Mouse (Mus musculus): ENCODE data around the gene Crygc. TPM values are rescaled to one million over a fixed set of nuclear protein-coding genes. Genes with fewer than 3 reads are reported as not detected.
"Not testable (repeated sequence)": the region's sequence is repeated elsewhere in the genome, so short reads cannot be mapped to it uniquely, and the experiment has no call there.

The Crygc gene
- polyA plus RNA-seq, 1 experiment from 2014 or later: not detected

GRCm38 (mm10) chr1:65067842-65068241, 5.6 kb downstream of the Crygc start:
- Histone ChIP-seq H3K4me2 (ENCODE audit: low read depth, low read length) (no peak overlapping the region), H3K27me3 (ENCODE audit: control insufficient read depth, insufficient read depth, low read length) (no peaks in the 10 kb centered on the region), H3K9me3 (replicated peaks; ENCODE audit: control insufficient read depth, low read length) (no peaks in the 10 kb centered on the region), H3K9ac (ENCODE audit: low read length) (no peak overlapping the region), H3K4me1 (ENCODE audit: control insufficient read depth, insufficient read depth, low read length) (no peaks in the 10 kb centered on the region), H3K4me3 (ENCODE audit: low read length) (no peak overlapping the region), H3K36me3 (ENCODE audit: control insufficient read depth, insufficient read depth) (no peaks in the 10 kb centered on the region), H3K27ac (ENCODE audit: low read length) (no peak overlapping the region)
- ATAC-seq (replicated peaks; ENCODE audit: extremely low read depth, insufficient read depth, low FRiP score): no peak

DNA sequence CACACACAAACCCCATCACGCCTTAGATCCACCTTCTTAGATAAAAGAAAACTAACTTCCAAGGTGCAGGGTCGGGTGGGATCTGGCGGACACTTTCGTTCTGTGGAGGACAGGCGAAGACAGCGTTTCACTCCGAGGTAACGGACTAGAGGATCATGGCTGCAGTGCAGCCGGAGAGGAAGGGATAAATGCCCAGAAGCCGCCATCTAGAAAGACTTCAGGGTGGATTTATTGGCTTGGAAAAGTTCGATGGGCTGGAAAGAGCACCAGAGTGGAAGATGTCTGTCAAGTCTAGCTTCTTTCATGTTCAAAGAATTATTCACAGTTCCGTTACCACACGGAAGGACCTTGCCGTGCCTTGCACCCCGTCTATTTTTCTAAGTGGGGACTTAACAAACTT, 9.3 kb downstream of the Crygc start:
- 88% methylated on average over 15 of the region's 15 CpGs for whole genome bisulfite sequencing
- no peak for ATAC-seq (replicated peaks; ENCODE audit: extremely low read depth, insufficient read depth, low FRiP score)
- no peaks in the 10 kb centered on the region for H3K4me1 ChIP-seq (ENCODE audit: control insufficient read depth, insufficient read depth, low read length)

GRCm38 (mm10) chr1:65063352-65063751, 10.1 kb downstream of the Crygc start, which contains the start of gene Crygd:
TSS of gene Crygd (minus strand) at chr1:65063452.
- no peak for ATAC-seq (replicated peaks; ENCODE audit: extremely low read depth, insufficient read depth, low FRiP score)
- Histone ChIP-seq H3K4me2 (ENCODE audit: low read depth, low read length) (no peak within 1 kb of the TSS), H3K9ac (ENCODE audit: low read length) (no peak within 1 kb of the TSS), H3K27ac (ENCODE audit: low read length) (no peak within 1 kb of the TSS), H3K9me3 (replicated peaks; ENCODE audit: control insufficient read depth, low read length) (no peaks in the 10 kb centered on the region), H3K4me1 (ENCODE audit: control insufficient read depth, insufficient read depth, low read length) (no peaks in the 10 kb centered on the region), H3K4me3 (ENCODE audit: low read length) (no peak within 1 kb of the TSS), H3K27me3 (ENCODE audit: control insufficient read depth, insufficient read depth, low read length) (no peaks in the 10 kb centered on the region), H3K36me3 (ENCODE audit: control insufficient read depth, insufficient read depth) (no peaks in the 10 kb centered on the region)
- WGBS: 78% methylated on average over 8 of the region's 8 CpGs

More for the DNA sequence above, 9.3 kb downstream of the Crygc start:
- Histone ChIP-seq H3K36me3 (ENCODE audit: control insufficient read depth, insufficient read depth) (no peaks in the 10 kb centered on the region), H3K27me3 (ENCODE audit: control insufficient read depth, insufficient read depth, low read length) (no peaks in the 10 kb centered on the region), H3K9ac (ENCODE audit: low read length) (no peak overlapping the region), H3K4me3 (ENCODE audit: low read length) (no peak overlapping the region), H3K4me2 (ENCODE audit: low read depth, low read length) (no peak overlapping the region), H3K9me3 (replicated peaks; ENCODE audit: control insufficient read depth, low read length) (no peaks in the 10 kb centered on the region), H3K27ac (ENCODE audit: low read length) (no peak overlapping the region)

DNA sequence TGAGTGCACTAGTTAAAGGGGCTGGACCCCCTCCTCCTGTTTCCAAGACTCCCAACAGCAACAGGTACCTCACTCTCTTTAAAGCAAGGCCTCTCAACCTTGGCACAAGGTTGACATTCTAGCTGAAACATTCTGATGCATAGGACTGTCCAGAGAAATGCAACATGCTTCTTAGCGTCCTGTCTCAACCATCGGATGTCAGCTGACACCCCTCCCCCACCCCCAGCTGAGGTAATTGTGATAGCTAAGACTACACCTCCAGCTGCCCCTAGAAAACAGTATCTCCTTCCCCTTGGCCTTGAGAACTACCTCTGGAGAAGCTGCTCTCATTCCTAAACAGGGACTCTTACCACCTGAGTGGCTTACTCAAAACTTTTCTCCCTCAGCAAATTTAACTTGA, 21.3 kb downstream of the Crygc start:
- WGBS: 10% methylated on average over 2 of the region's 2 CpGs
- no peaks in the 10 kb centered on the region for H3K27me3 ChIP-seq (ENCODE audit: control insufficient read depth, insufficient read depth, low read length)
- H3K4me1 ChIP-seq (ENCODE audit: control insufficient read depth, insufficient read depth, low read length): no peaks in the 10 kb centered on the region
- no peak for ATAC-seq (replicated peaks; ENCODE audit: extremely low read depth, insufficient read depth, low FRiP score)
- no peak overlapping the region for H3K9ac ChIP-seq (ENCODE audit: low read length)
- H3K4me2 ChIP-seq (ENCODE audit: low read depth, low read length): no peak overlapping the region
- H3K4me3 ChIP-seq (ENCODE audit: low read length): no peak overlapping the region
- no peaks in the 10 kb centered on the region for H3K9me3 ChIP-seq (replicated peaks; ENCODE audit: control insufficient read depth, low read length)
- no peak overlapping the region for H3K27ac ChIP-seq (ENCODE audit: low read length)
- no peaks in the 10 kb centered on the region for H3K36me3 ChIP-seq (ENCODE audit: control insufficient read depth, insufficient read depth)

DNA sequence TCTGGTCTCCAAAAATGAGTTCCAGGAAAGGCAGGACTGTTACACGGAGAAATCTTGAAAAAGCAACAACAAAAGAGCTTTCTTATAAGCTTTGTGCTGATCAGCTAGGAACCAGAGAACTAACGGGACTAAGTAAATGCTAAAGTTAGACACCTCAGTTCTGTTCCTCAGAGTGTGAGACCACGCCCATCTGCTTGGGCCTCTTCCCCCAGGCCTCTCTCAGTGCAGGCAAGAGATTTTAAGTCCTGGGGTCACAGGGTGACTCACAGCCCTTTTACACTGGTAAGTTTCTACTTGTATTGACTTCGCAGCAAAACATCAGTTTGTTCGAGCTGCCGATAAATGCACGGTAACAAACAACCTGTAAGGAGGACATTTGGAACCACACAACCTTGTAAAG, 21.8 kb downstream of the Crygc start:
- no peaks in the 10 kb centered on the region for H3K4me1 ChIP-seq (ENCODE audit: control insufficient read depth, insufficient read depth, low read length)
- no peak for ATAC-seq (replicated peaks; ENCODE audit: extremely low read depth, insufficient read depth, low FRiP score)
- H3K9me3 ChIP-seq (replicated peaks; ENCODE audit: control insufficient read depth, low read length): no peaks in the 10 kb centered on the region
- no peak overlapping the region for H3K4me2 ChIP-seq (ENCODE audit: low read depth, low read length)
- 58% methylated on average over 7 of the region's 7 CpGs for WGBS
- no peak overlapping the region for H3K9ac ChIP-seq (ENCODE audit: low read length)
- no peak overlapping the region for H3K27ac ChIP-seq (ENCODE audit: low read length)
- H3K36me3 ChIP-seq (ENCODE audit: control insufficient read depth, insufficient read depth): no peaks in the 10 kb centered on the region
- no peaks in the 10 kb centered on the region for H3K27me3 ChIP-seq (ENCODE audit: control insufficient read depth, insufficient read depth, low read length)
- no peak overlapping the region for H3K4me3 ChIP-seq (ENCODE audit: low read length)

GRCm38 (mm10) chr1:65050952-65051351, 22.5 kb downstream of the Crygc start, which contains the start of gene Cryge:
TSS of gene Cryge (minus strand) at chr1:65051149.
- H3K27me3 ChIP-seq (ENCODE audit: control insufficient read depth, insufficient read depth, low read length); H3K27ac ChIP-seq (ENCODE audit: low read length); H3K36me3 ChIP-seq (ENCODE audit: control insufficient read depth, insufficient read depth); ATAC-seq (replicated peaks; ENCODE audit: extremely low read depth, insufficient read depth, low FRiP score); H3K9me3 ChIP-seq (replicated peaks; ENCODE audit: control insufficient read depth, low read length); H3K4me1 ChIP-seq (ENCODE audit: control insufficient read depth, insufficient read depth, low read length); H3K4me3 ChIP-seq (ENCODE audit: low read length); H3K9ac ChIP-seq (ENCODE audit: low read length); H3K4me2 ChIP-seq (ENCODE audit: low read depth, low read length): not testable (repeated sequence)
- WGBS: 67% methylated on average over 8 of the region's 12 CpGs

DNA sequence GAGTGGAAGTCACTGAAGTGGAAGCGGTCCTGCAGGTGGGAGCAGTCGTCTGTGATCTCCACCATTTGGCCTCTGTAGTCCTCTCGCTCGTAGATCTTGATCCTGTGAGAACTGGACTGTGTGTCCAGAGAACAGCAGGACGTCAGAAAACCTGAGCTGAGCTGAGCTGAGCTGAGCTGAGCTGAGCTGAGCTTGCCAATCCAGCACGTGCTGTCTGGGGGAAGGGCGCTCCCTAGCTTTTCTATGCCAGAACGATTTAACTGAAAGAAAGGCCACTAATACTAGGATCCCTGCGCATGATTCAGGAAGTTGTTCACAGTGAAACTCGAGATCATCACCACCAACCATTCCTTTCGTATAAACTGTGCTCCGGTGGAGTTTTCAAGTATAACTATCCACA, 24.7 kb downstream of the Crygc start:
- H3K9ac ChIP-seq (ENCODE audit: low read length): no peak overlapping the region
- ATAC-seq (replicated peaks; ENCODE audit: extremely low read depth, insufficient read depth, low FRiP score): no peak
- no peak overlapping the region for H3K4me2 ChIP-seq (ENCODE audit: low read depth, low read length)
- no peak overlapping the region for H3K27ac ChIP-seq (ENCODE audit: low read length)
- no peaks in the 10 kb centered on the region for H3K27me3 ChIP-seq (ENCODE audit: control insufficient read depth, insufficient read depth, low read length)
- H3K4me1 ChIP-seq (ENCODE audit: control insufficient read depth, insufficient read depth, low read length): no peaks in the 10 kb centered on the region
- 57% methylated on average over 12 of the region's 12 CpGs for WGBS
- no peaks in the 10 kb centered on the region for H3K9me3 ChIP-seq (replicated peaks; ENCODE audit: control insufficient read depth, low read length)
- H3K4me3 ChIP-seq (ENCODE audit: low read length): no peak overlapping the region
- no peaks in the 10 kb centered on the region for H3K36me3 ChIP-seq (ENCODE audit: control insufficient read depth, insufficient read depth)

DNA sequence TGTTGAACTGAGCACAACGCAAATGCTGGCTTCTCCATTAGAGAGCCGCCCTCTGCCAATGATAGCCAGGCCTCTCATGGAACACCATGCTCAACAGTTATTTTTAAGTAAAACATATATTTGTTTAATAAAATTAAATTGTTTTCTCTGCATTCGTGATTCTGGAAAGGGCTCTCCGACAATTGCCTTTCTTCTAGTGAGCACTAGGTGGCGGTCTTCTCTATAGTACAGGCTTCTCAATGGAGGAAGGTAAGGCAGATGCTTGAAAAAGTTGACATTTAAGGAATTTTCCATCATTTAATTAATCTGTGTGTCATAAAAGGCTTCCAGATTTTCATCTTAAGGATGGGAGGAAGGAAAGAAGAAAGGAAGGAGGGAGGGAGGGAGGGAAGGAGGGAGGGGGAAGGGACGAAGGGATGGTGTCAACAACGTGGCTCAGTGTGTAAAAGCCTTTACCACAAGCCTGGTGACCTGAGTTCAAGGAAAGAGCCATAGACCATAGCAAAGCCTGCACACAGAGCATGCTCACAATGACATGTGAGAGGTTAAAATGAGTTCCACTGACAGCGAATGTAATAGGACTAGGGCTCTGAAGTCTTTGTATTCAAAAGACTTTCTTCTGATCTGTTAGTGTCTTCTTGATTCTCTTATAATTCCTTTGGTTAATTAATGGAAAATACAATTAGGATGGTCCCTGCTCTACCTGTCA, 26.9 kb downstream of the Crygc start:
- H3K9me3 ChIP-seq (replicated peaks; ENCODE audit: control insufficient read depth, low read length): no peaks in the 10 kb centered on the region
- H3K36me3 ChIP-seq (ENCODE audit: control insufficient read depth, insufficient read depth): no peaks in the 10 kb centered on the region
- no peak overlapping the region for H3K9ac ChIP-seq (ENCODE audit: low read length)
- H3K27me3 ChIP-seq (ENCODE audit: control insufficient read depth, insufficient read depth, low read length): no peaks in the 10 kb centered on the region
- no peak overlapping the region for H3K4me3 ChIP-seq (ENCODE audit: low read length)
- WGBS: 41% methylated on average over 8 of the region's 8 CpGs
- H3K4me2 ChIP-seq (ENCODE audit: low read depth, low read length): no peak overlapping the region
- ATAC-seq (replicated peaks; ENCODE audit: extremely low read depth, insufficient read depth, low FRiP score): no peak
- no peak overlapping the region for H3K27ac ChIP-seq (ENCODE audit: low read length)
- H3K4me1 ChIP-seq (ENCODE audit: control insufficient read depth, insufficient read depth, low read length): no peaks in the 10 kb centered on the region

DNA sequence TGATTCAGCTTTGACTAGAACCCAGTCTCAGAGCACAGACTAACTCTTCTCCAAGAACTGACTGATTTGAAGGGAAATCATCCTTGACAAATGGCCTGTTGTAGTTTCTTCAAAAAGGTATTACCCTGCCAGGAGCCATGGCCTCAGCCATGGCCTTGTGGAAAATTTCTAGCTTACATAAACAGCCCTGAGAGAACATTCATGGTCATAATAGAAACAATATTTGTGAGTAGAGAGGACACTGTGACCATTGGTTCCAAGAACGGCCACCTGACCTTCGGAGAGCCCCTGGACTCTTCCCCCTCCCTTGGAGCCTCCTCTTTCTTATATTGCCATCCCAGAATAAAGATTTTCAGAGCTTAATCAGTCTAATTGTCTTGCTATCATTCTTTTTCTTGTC, 30.1 kb downstream of the Crygc start:
- Histone ChIP-seq H3K27me3 (ENCODE audit: control insufficient read depth, insufficient read depth, low read length) (no peaks in the 10 kb centered on the region), H3K9me3 (replicated peaks; ENCODE audit: control insufficient read depth, low read length) (no peaks in the 10 kb centered on the region), H3K27ac (ENCODE audit: low read length) (no peak overlapping the region), H3K9ac (ENCODE audit: low read length) (no peak overlapping the region), H3K4me1 (ENCODE audit: control insufficient read depth, insufficient read depth, low read length) (no peaks in the 10 kb centered on the region), H3K4me3 (ENCODE audit: low read length) (no peak overlapping the region), H3K4me2 (ENCODE audit: low read depth, low read length) (no peak overlapping the region), H3K36me3 (ENCODE audit: control insufficient read depth, insufficient read depth) (no peaks in the 10 kb centered on the region)
- no peak for ATAC-seq (replicated peaks; ENCODE audit: extremely low read depth, insufficient read depth, low FRiP score)
- 75% methylated on average over 2 of the region's 2 CpGs for WGBS
